Mouse (Mus musculus) heart, embryonic 12.5 days (tissue): Measurements from ENCODE around the gene AC170998.1. TPM values are rescaled to one million over a fixed set of nuclear protein-coding genes. Genes with fewer than 3 reads are reported as not detected.

Experiments
- ATAC-seq: fragments of 200-750 bp; cut with Nextera tagmentation; 2 replicates; pipeline ENCODE4 v1.8.0; 2017; ENCODE audit warnings: moderate TSS enrichment, moderate library complexity; ENCODE audit not compliant: insufficient number of reproducible peaks, low FRiP score
- H3K27ac ChIP-seq: fragments of 300-500 bp; sonication (generic); 2 replicates; pipeline ENCODE4 v1.5.1; 2016; ENCODE audit warnings: mild to moderate bottlenecking, moderate library complexity; ENCODE audit not compliant: poor library complexity, severe bottlenecking
- H3K27me3 ChIP-seq: fragments of 300-500 bp; sonication (generic); replicated peaks from 2 replicates; pipeline ENCODE4 v1.6.1; 2016; ENCODE audit warnings: mild to moderate bottlenecking, moderate library complexity
- H3K36me3 ChIP-seq: fragments of 300-500 bp; sonication (generic); 2 replicates; pipeline ENCODE4 v1.6.1; 2016; ENCODE audit warnings: mild to moderate bottlenecking, moderate library complexity
- H3K4me1 ChIP-seq: fragments of 300-500 bp; sonication (generic); replicated peaks from 2 replicates; pipeline ENCODE4 v1.6.1; 2016; ENCODE audit warnings: mild to moderate bottlenecking
- H3K4me2 ChIP-seq: fragments of 300-500 bp; sonication (generic); 2 replicates; pipeline ENCODE4 v1.6.1; 2016; ENCODE audit warnings: mild to moderate bottlenecking, moderate library complexity
- H3K4me3 ChIP-seq: fragments of 300-500 bp; sonication (generic); 2 replicates; pipeline ENCODE4 v1.5.1; 2016; ENCODE audit warnings: mild to moderate bottlenecking
- H3K9ac ChIP-seq: fragments of 300-500 bp; sonication (generic); 2 replicates; pipeline ENCODE4 v1.6.1; 2016; ENCODE audit warnings: mild to moderate bottlenecking, moderate library complexity
- H3K9me3 ChIP-seq: fragments of 300-500 bp; sonication (generic); replicated peaks from 2 replicates; pipeline ENCODE4 v1.6.1; 2016; ENCODE audit warnings: mild to moderate bottlenecking, moderate library complexity
- WGBS: fragments of 180-500 bp; shearing (Covaris S2); methylation state at CpG from one replicate; pipeline ENCODE4 v1.1.7; 2016; 5-methylcytosine and 5-hydroxymethylcytosine counted together
- polyA plus RNA-seq: library from polyadenylated mRNA; unstranded; fragments of >200 nt; fragmentation: Nextera tagmentation; extraction: Ambion mirVana; gene quantifications from 2 replicates; pipeline ENCODE4 v1.2.1, GENCODE M21; 2016

AC170998.1 gene
- polyA plus RNA-seq, 1 experiment from 2014 or later: 3.1 TPM

DNA sequence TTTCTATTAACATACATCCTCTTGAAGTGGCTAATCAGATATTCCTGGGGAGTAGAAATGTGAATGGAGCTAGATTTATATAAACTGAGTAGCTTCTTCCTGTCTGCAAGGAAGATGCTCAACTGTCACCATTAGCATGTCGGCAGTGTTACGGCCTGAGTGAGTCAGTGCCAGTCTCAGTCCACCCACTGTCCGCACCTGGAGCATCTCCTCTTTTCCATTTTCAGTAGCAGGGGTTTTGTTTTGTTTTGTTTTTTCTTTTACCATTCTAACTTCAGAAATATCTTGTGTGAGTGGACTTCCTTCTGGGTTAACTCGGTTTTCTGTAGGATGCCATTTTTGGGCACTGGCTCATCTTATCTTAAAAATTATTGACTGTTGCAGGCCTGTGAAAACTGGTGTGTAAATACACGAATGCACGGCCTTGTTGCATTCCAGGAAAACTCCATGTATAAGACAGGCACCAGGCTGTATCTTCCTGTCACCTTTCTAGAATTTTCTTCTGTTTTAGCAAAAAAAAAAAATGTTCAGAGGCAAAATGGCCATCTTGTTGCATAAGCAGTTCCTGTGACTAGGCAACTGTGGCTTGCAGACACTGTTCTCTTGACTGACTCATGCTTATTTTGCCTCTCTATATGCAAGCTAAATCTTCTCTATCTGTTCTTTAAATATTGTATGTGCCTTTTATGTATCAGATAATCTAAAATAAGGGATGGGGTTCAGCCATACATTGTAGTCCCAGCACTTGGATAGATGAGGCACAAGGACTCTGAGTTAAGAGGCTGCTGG, 9.6 kb downstream of the AC170998.1 start:
- no peak overlapping the region for H3K4me3 ChIP-seq
- ATAC-seq: no peak
- peaks cover 58% of the 10 kb centered on the region for H3K36me3 ChIP-seq
- peaks cover 8% of the 10 kb centered on the region for H3K4me1 ChIP-seq
- no peaks in the 10 kb centered on the region for H3K9me3 ChIP-seq
- no peak overlapping the region for H3K4me2 ChIP-seq
- H3K27me3 ChIP-seq: no peaks in the 10 kb centered on the region
- 89% methylated on average over 6 of the region's 6 CpGs for WGBS
- H3K9ac ChIP-seq: no peak overlapping the region
- no peak overlapping the region for H3K27ac ChIP-seq

DNA sequence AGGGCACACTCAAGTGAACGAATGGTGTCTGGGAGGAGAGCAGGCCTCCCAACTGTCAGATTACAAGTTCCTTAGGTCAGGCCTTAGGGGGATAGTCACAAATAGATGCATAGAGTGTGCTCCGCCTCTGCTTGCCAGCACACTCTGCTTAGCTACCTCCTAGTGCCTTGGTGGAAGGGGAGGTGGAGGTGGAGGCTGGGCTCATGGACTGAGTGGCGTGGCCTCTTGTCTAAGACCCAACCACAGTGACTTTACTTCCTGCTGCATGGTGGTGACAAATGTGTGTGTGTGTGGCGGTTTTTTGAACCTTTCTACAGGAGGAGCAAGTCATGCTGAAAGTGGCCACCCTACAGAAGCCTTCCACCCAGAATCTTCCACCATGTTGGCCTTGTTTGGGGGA, 10.6 kb downstream of the AC170998.1 start:
- Histone ChIP-seq H3K27ac (no peak overlapping the region), H3K9me3 (no peaks in the 10 kb centered on the region), H3K27me3 (no peaks in the 10 kb centered on the region), H3K36me3 (peaks cover 60% of the 10 kb centered on the region), H3K4me3 (no peak overlapping the region), H3K9ac (no peak overlapping the region), H3K4me1 (peaks cover 8% of the 10 kb centered on the region), H3K4me2 (no peak overlapping the region)
- no peak for ATAC-seq
- 69% methylated on average over 4 of the region's 4 CpGs for WGBS

DNA sequence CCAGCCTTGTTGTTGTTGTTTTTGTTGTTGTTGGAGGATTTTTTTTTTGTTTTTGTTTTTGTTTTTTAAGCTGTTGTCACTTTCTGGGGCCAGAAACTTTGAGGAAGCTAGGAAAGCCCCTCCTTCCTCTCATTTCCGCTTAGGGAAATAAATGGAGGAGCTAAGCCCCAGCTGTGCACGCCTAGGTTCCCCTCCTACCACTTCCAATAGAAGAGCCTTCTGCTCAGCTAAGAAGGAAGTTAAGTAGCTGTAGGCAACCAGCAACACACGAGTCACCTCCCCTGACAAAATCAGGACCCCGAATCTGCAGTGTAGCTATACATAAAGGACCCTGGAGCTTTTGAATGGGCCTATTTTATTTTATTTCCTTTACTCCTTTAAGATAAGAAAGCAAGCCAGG, 12.1 kb downstream of the AC170998.1 start:
- Histone ChIP-seq H3K27me3 (no peaks in the 10 kb centered on the region), H3K27ac (no peak overlapping the region), H3K9me3 (0 out of 2 replicates have a peak, but pooled peaks cover 1% of the 10 kb centered on the region), H3K4me2 (no peak overlapping the region), H3K4me3 (no peak overlapping the region), H3K4me1 (peaks cover 8% of the 10 kb centered on the region), H3K36me3 (peaks cover 60% of the 10 kb centered on the region), H3K9ac (no peak overlapping the region)
- no peak for ATAC-seq
- WGBS: 94% methylated on average over 4 of the region's 4 CpGs

DNA sequence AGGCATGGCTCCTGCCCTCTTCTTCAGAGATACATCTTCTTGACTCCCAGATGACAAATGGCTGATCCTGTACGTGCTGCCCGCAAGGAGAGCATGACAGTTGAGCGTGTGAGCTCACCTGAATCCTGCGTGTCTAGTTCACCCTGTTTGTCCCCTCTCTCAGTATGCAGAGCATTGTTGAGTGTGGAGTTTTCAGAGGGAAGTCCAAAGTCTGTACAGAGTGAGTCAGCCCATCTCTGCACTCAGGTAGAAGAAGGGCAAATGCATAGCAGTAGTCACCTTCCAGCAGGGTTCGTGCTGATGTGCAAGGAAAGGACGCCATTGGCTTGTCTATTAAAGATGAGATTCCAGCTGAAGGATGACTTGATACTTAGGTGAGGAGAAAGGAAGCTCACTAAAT, 13.4 kb downstream of the AC170998.1 start:
- no peak overlapping the region for H3K27ac ChIP-seq
- H3K27me3 ChIP-seq: no peaks in the 10 kb centered on the region
- H3K9ac ChIP-seq: no peak overlapping the region
- peaks cover 67% of the 10 kb centered on the region for H3K36me3 ChIP-seq
- peaks cover 8% of the 10 kb centered on the region for H3K4me1 ChIP-seq
- 0 out of 2 replicates have a peak, but pooled peaks cover 6% of the 10 kb centered on the region for H3K9me3 ChIP-seq
- WGBS: 94% methylated on average over 6 of the region's 6 CpGs
- no peak overlapping the region for H3K4me3 ChIP-seq
- H3K4me2 ChIP-seq: no peak overlapping the region
- no peak for ATAC-seq

DNA sequence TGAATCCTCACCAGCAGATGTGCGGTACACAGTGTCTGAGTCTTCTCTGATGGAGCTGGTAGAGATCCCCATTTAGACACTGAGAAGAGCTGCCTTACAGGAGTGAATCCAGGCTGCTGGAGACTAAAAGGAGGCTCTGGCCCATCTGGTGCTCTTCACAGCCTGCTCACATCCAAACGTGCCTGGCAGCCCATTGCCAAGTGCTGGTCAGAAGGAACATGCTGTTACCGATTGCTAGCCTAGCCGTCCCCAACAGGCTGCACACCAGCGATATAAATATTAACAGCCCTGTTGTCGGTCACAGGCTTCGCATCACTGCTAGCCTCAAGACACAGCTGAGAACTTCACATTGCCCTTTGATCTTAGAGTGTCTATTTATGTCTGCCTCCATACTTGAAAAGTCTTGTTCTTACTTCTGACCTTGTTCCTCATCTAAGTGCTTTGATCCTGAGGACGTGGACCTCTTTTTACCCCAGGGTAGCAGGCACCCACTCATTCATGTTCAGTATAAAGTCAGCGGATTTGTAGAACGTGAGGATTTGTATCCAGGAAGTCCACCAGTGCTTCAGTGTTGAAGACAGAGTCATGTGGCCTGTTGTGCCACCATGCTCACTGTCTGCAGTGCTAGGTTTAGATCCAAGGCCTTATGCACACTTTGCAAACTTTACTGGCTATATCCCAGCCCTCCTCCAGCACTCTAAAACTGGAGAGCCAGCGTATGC, 17.4 kb downstream of the AC170998.1 start:
- Histone ChIP-seq H3K27ac (no peak overlapping the region), H3K9me3 (0 out of 2 replicates have a peak, but pooled peaks cover 6% of the 10 kb centered on the region), H3K4me1 (0 out of 2 replicates have a peak, but pooled peaks cover 3% of the 10 kb centered on the region), H3K4me3 (no peak overlapping the region), H3K36me3 (peaks cover 93% of the 10 kb centered on the region), H3K4me2 (no peak overlapping the region), H3K9ac (no peak overlapping the region), H3K27me3 (no peaks in the 10 kb centered on the region)
- ATAC-seq: no peak
- WGBS: 85% methylated on average over 11 of the region's 11 CpGs

DNA sequence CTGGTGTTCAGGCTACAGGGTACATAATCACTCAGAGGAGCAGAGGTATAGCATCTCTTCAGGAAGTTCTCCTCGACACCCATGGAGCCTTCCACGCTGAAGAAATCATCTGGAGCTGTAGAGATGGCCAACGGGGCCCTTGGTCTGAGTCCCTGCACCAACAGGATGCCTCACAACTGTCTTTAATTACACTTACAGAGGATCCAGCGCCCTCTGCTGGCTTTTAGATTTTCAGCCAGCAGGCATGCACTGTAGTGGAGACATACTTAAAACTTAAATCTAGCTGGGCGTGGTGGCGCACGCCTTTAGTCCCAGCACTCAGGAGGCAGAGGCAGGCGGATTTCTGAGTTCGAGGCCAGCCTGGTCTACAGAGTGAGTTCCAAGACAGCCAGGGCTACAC, 18.0 kb downstream of the AC170998.1 start:
- WGBS: 87% methylated on average over 9 of the region's 9 CpGs
- 0 out of 2 replicates have a peak, but pooled peaks cover 6% of the 10 kb centered on the region for H3K9me3 ChIP-seq
- H3K27me3 ChIP-seq: no peaks in the 10 kb centered on the region
- no peak overlapping the region for H3K4me2 ChIP-seq
- no peak overlapping the region for H3K9ac ChIP-seq
- no peak for ATAC-seq
- no peak overlapping the region for H3K4me3 ChIP-seq
- 0 out of 2 replicates have a peak, but pooled peaks cover 3% of the 10 kb centered on the region for H3K4me1 ChIP-seq
- peaks cover 98% of the 10 kb centered on the region for H3K36me3 ChIP-seq
- no peak overlapping the region for H3K27ac ChIP-seq

DNA sequence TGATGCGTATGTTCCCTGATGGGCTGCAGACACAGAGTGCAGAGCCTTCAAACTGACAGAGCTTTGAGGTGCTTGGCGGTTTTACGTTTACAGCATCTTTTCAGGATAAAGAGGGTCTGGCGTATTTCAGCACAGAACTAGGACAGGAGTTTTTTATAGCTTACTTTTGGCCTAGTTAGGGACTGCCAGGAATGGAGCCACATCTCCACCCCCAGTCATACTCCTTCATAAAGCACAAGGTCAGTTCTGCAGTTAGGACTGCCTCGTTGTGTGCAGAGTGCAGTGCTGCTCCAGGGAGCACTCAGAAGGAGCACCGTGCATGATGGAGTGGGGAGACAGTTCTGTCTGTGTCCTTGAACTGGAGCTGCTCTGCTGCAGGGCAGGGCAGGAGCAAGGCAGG, 19.9 kb downstream of the AC170998.1 start:
- no peak overlapping the region for H3K27ac ChIP-seq
- ATAC-seq: no peak
- 68% methylated on average over 6 of the region's 6 CpGs for WGBS
- 0 out of 2 replicates have a peak, but pooled peaks cover 3% of the 10 kb centered on the region for H3K4me1 ChIP-seq
- peaks cover 80% of the 10 kb centered on the region for H3K36me3 ChIP-seq
- H3K9ac ChIP-seq: no peak overlapping the region
- H3K4me3 ChIP-seq: no peak overlapping the region
- no peak overlapping the region for H3K4me2 ChIP-seq
- H3K27me3 ChIP-seq: no peaks in the 10 kb centered on the region
- H3K9me3 ChIP-seq: 0 out of 2 replicates have a peak, but pooled peaks cover 6% of the 10 kb centered on the region

DNA sequence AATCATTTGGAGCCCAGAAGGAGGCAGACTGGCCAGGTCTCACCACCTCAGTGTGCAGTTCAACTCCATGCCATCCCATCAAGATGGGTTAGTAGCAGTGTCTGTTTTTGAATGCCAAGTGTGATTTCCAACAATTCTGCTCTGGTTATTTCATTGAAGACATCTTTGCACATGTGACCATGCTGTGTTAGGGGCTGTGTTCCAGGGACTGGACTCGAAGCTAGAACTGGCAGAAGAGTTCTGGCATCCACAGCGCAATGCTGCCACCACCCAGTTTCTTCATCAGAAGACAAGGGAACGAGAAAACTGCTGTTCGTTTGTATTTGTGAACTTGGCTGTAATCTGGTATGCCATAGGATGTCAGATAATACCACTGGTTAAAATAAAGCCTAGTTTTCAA, 22.1 kb downstream of the AC170998.1 start:
- no peak for ATAC-seq
- Histone ChIP-seq H3K4me2 (no peak overlapping the region), H3K9ac (no peak overlapping the region), H3K4me3 (no peak overlapping the region), H3K36me3 (peaks cover 58% of the 10 kb centered on the region), H3K9me3 (0 out of 2 replicates have a peak, but pooled peaks cover 4% of the 10 kb centered on the region), H3K27me3 (no peaks in the 10 kb centered on the region), H3K4me1 (0 out of 2 replicates have a peak, but pooled peaks cover 3% of the 10 kb centered on the region), H3K27ac (no peak overlapping the region)
- 87% methylated on average over 4 of the region's 4 CpGs for WGBS

DNA sequence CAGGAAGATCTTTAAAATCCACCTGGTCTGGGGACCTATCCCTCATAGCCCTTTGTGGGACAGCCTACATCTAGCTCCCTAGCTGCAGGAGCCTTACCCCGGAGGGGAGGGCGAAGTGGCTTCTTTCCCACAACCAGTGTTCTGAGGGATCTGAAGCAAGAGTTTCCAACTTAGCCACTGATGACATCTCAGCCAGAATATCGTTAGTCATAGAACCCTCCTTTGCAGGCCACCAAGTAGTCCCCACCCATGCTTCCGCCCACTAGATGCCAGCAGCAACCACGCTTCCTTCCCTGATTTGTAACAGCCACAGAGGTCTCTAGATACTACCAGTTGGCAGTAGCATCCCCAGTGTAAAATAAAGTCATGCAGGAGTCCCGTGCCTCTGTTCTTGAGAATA, 24.7 kb downstream of the AC170998.1 start:
- Histone ChIP-seq H3K4me3 (no peak overlapping the region), H3K9ac (no peak overlapping the region), H3K36me3 (peaks cover 32% of the 10 kb centered on the region), H3K4me1 (0 out of 2 replicates have a peak, but pooled peaks cover 3% of the 10 kb centered on the region), H3K27ac (no peak overlapping the region), H3K27me3 (no peaks in the 10 kb centered on the region), H3K9me3 (no peaks in the 10 kb centered on the region), H3K4me2 (no peak overlapping the region)
- 70% methylated on average over 6 of the region's 6 CpGs for WGBS
- no peak for ATAC-seq

DNA sequence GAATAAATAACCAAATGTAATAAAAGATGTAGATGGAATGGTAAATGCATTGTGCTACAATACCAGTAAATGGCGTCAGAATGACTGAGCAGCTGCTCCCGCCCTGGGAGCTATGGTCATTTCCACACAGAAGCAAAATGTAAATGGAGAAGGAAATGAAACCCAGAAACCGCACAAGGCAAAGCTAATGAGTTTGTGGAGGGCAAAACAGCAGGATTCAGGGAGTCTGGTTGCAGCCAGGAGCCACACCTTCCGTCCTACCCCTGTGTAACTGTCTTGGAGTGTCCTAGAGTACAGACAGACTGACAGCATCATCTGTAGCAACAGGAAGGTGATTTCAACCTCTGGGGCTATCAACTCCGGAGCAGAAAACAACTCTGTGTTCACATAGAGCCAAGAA, 30.6 kb downstream of the AC170998.1 start:
- 65% methylated on average over 5 of the region's 5 CpGs for WGBS
- H3K36me3 ChIP-seq: no peaks in the 10 kb centered on the region
- no peak overlapping the region for H3K27ac ChIP-seq
- ATAC-seq: no peak
- H3K27me3 ChIP-seq: no peaks in the 10 kb centered on the region
- no peak overlapping the region for H3K9ac ChIP-seq
- no peak overlapping the region for H3K4me3 ChIP-seq
- H3K4me2 ChIP-seq: no peak overlapping the region
- no peaks in the 10 kb centered on the region for H3K9me3 ChIP-seq
- no peaks in the 10 kb centered on the region for H3K4me1 ChIP-seq

DNA sequence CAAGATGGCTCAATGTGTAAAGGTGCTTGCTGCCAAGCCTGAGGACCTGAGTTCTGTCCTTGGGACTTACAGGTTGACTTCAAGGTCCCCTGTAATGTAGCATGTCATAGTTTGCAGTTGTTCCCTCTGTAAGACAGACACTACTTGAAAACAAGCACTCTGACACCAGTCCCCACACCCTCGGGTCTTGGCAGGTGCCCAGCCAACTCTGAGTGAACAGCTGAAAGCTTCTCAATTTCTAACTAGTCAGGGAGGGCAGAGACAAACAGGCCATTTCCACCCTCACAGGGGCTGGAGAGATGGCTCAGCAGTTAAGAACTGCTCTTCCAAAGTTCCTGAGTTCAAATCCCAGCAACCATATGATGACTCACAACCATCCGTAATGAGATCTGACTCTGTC, 31.6 kb downstream of the AC170998.1 start:
- Histone ChIP-seq H3K4me2 (no peak overlapping the region), H3K4me1 (no peaks in the 10 kb centered on the region), H3K27me3 (no peaks in the 10 kb centered on the region), H3K4me3 (no peak overlapping the region), H3K27ac (no peak overlapping the region), H3K36me3 (no peaks in the 10 kb centered on the region), H3K9me3 (no peaks in the 10 kb centered on the region), H3K9ac (no peak overlapping the region)
- 70% methylated on average over 2 of the region's 2 CpGs for WGBS
- ATAC-seq: no peak
